Mouse (Mus musculus): ENCODE measurements around the gene Ptch1.

DNA sequence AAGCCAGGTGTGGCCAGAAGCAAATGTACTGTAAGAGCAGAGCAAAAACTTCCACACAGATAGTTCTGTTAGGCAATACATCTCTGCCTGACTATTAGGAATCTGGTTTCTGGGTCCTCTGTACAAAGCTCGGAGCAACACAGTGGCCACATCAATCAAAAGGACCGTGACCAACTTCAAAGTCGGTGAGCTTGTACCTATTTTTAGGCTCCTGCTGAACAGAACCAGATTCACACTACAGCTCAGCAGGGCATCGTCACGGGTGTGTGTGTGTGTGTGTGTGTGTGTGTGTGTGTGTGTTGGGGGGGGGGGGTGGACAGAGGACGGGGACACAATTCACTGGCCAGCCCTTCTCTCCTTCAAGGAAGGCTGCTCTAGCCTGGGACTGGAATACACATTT, 61.0 kb downstream of the Ptch1 start:
- no peak for TF ChIP-seq CTCF (IDR thresholded peaks at IDR 0.05; ENCODE audit: low read depth)
- no peak for TF ChIP-seq EP300 (IDR thresholded peaks at IDR 0.05; ENCODE audit: low read depth)

All from liver, postnatal 0 days (tissue).